Mouse (Mus musculus): ENCODE data around the gene Mucl3. TPM values are rescaled to one million over a fixed set of nuclear protein-coding genes. Genes with fewer than 3 reads are reported as not detected.

The Mucl3 gene
- total and polyA plus RNA-seq, 3 experiments, result not detected

- intact Hi-C loops (cut with DNase I), result no loop called here
- H3K9ac ChIP-seq (ENCODE audit: low read depth, low read length), result no peak overlapping the region
- DNase-seq, result no peak
- H3K79me2 ChIP-seq (replicated peaks; ENCODE audit: control insufficient read depth, insufficient read depth, low read length), result no peaks in the 10 kb centered on the region
- 93% methylated on average over 9 of the region's 9 CpGs for WGBS
- H3K27me3 ChIP-seq (ENCODE audit: control insufficient read depth, insufficient read depth, low read length), result no peaks in the 10 kb centered on the region
- no peak overlapping the region for H3K4me3 ChIP-seq
- no peak overlapping the region for H3K27ac ChIP-seq
- H3K36me3 ChIP-seq (ENCODE audit: control insufficient read depth, insufficient read depth, low read length), result no peaks in the 10 kb centered on the region
- TF ChIP-seq POLR2A (IDR thresholded peaks at IDR 0.05; ENCODE audit: insufficient read depth, low read depth, low read length) (no peak), CTCF (IDR thresholded peaks at IDR 0.05) (no peak), EP300 (IDR thresholded peaks at IDR 0.05; ENCODE audit: insufficient read depth, low read depth, low read length) (no peak)
- H3K4me1 ChIP-seq (ENCODE audit: control insufficient read depth, insufficient read depth, low read length), result peaks cover 3% of the 10 kb centered on the region; the same call in 1 of the 2 replicates
These were observed 26.2 kb upstream of the Mucl3 start for GRCm38 (mm10) chr17:35669731-35670130.

- peak within 1 kb of the TSS; percentile 87 for H3K27ac ChIP-seq
- H3K36me3 ChIP-seq (ENCODE audit: control insufficient read depth, insufficient read depth, low read length), result no peaks in the 10 kb centered on the region
- H3K9ac ChIP-seq (ENCODE audit: low read depth, low read length), result peak within 1 kb of the TSS; percentile 89
- no peaks in the 10 kb centered on the region for H3K79me2 ChIP-seq (replicated peaks; ENCODE audit: control insufficient read depth, insufficient read depth, low read length)
- peak within 1 kb of the TSS; percentile 88 for H3K4me3 ChIP-seq
- DNase-seq, result peak; percentile 97 to 98
- no peaks in the 10 kb centered on the region for H3K27me3 ChIP-seq (ENCODE audit: control insufficient read depth, insufficient read depth, low read length)
- peaks cover 2% of the 10 kb centered on the region; the same call in 1 of the 2 replicates for H3K4me1 ChIP-seq (ENCODE audit: control insufficient read depth, insufficient read depth, low read length)
- under 1% methylated on average over 61 of the region's 61 CpGs for WGBS
- intact Hi-C loops (cut with DNase I), result no loop called here
- TF ChIP-seq EP300 (IDR thresholded peaks at IDR 0.05; ENCODE audit: insufficient read depth, low read depth, low read length) (0 out of 2 replicates have a peak, but pooled peaks have one; percentile 17), POLR2A (IDR thresholded peaks at IDR 0.05; ENCODE audit: insufficient read depth, low read depth, low read length) (peak; percentile 93), CTCF (IDR thresholded peaks at IDR 0.05) (0 out of 2 replicates have a peak, but pooled peaks have one; percentile 21)
These were observed 24.0 kb upstream of the Mucl3 start, which contains the start of gene Vars2 for GRCm38 (mm10) chr17:35667334-35668065. TSS of gene Vars2 (minus strand) at chr17:35667592.

- H3K9ac ChIP-seq (ENCODE audit: low read depth, low read length), result peak overlapping the region; percentile 73
- TF ChIP-seq POLR2A (IDR thresholded peaks at IDR 0.05; ENCODE audit: insufficient read depth, low read depth, low read length) (no peak), EP300 (IDR thresholded peaks at IDR 0.05; ENCODE audit: insufficient read depth, low read depth, low read length) (no peak), CTCF (IDR thresholded peaks at IDR 0.05) (no peak)
- WGBS, result 4% methylated on average over 13 of the region's 13 CpGs
- H3K36me3 ChIP-seq (ENCODE audit: control insufficient read depth, insufficient read depth, low read length), result no peaks in the 10 kb centered on the region
- DNase-seq, result peak in 1 of 2 experiments; percentile 17
- no peaks in the 10 kb centered on the region for H3K27me3 ChIP-seq (ENCODE audit: control insufficient read depth, insufficient read depth, low read length)
- no peaks in the 10 kb centered on the region for H3K79me2 ChIP-seq (replicated peaks; ENCODE audit: control insufficient read depth, insufficient read depth, low read length)
- peak overlapping the region; percentile 87 for H3K27ac ChIP-seq
- peaks cover 2% of the 10 kb centered on the region; the same call in 1 of the 2 replicates for H3K4me1 ChIP-seq (ENCODE audit: control insufficient read depth, insufficient read depth, low read length)
- intact Hi-C loops (cut with DNase I), result no loop called here
- H3K4me3 ChIP-seq, result peak overlapping the region; percentile 88
These were observed 23.4 kb upstream of the Mucl3 start for GRCm38 (mm10) chr17:35666851-35667256.

GRCm38 (mm10) chr17:35665957-35666515, 22.5 kb upstream of the Mucl3 start:
- H3K9ac ChIP-seq (ENCODE audit: low read depth, low read length), result no peak overlapping the region
- no peak for DNase-seq
- H3K27ac ChIP-seq, result no peak overlapping the region
- intact Hi-C loops (cut with DNase I), result no loop called here
- H3K4me3 ChIP-seq, result no peak overlapping the region
- H3K79me2 ChIP-seq (replicated peaks; ENCODE audit: control insufficient read depth, insufficient read depth, low read length), result no peaks in the 10 kb centered on the region
- TF ChIP-seq EP300 (IDR thresholded peaks at IDR 0.05; ENCODE audit: insufficient read depth, low read depth, low read length) (no peak), POLR2A (IDR thresholded peaks at IDR 0.05; ENCODE audit: insufficient read depth, low read depth, low read length) (no peak), CTCF (IDR thresholded peaks at IDR 0.05) (peak; percentile 32)
- 84% methylated on average over 17 of the region's 17 CpGs for WGBS
- H3K4me1 ChIP-seq (ENCODE audit: control insufficient read depth, insufficient read depth, low read length), result peaks cover 2% of the 10 kb centered on the region; the same call in 1 of the 2 replicates
- no peaks in the 10 kb centered on the region for H3K27me3 ChIP-seq (ENCODE audit: control insufficient read depth, insufficient read depth, low read length)
- H3K36me3 ChIP-seq (ENCODE audit: control insufficient read depth, insufficient read depth, low read length), result no peaks in the 10 kb centered on the region

GRCm38 (mm10) chr17:35653086-35653485, 9.6 kb upstream of the Mucl3 start:
- no peak for DNase-seq
- 74% methylated on average over 2 of the region's 2 CpGs for WGBS
- Histone ChIP-seq H3K27ac (no peak overlapping the region), H3K27me3 (ENCODE audit: control insufficient read depth, insufficient read depth, low read length) (no peaks in the 10 kb centered on the region), H3K79me2 (replicated peaks; ENCODE audit: control insufficient read depth, insufficient read depth, low read length) (no peaks in the 10 kb centered on the region), H3K36me3 (ENCODE audit: control insufficient read depth, insufficient read depth, low read length) (no peaks in the 10 kb centered on the region), H3K4me3 (no peak overlapping the region), H3K9ac (ENCODE audit: low read depth, low read length) (no peak overlapping the region), H3K4me1 (ENCODE audit: control insufficient read depth, insufficient read depth, low read length) (no peaks in the 10 kb centered on the region)
- intact Hi-C loops (cut with DNase I), result no loop called here
- TF ChIP-seq CTCF (IDR thresholded peaks at IDR 0.05) (no peak), EP300 (IDR thresholded peaks at IDR 0.05; ENCODE audit: insufficient read depth, low read depth, low read length) (no peak), POLR2A (IDR thresholded peaks at IDR 0.05; ENCODE audit: insufficient read depth, low read depth, low read length) (no peak)

GRCm38 (mm10) chr17:35649429-35649828, 5.9 kb upstream of the Mucl3 start:
- intact Hi-C loops (cut with DNase I), result no loop called here
- DNase-seq, result no peak
- no peaks in the 10 kb centered on the region for H3K4me1 ChIP-seq (ENCODE audit: control insufficient read depth, insufficient read depth, low read length)
- H3K79me2 ChIP-seq (replicated peaks; ENCODE audit: control insufficient read depth, insufficient read depth, low read length), result no peaks in the 10 kb centered on the region
- no peak overlapping the region for H3K4me3 ChIP-seq
- TF ChIP-seq EP300 (IDR thresholded peaks at IDR 0.05; ENCODE audit: insufficient read depth, low read depth, low read length) (no peak), CTCF (IDR thresholded peaks at IDR 0.05) (no peak), POLR2A (IDR thresholded peaks at IDR 0.05; ENCODE audit: insufficient read depth, low read depth, low read length) (no peak)
- no peaks in the 10 kb centered on the region for H3K36me3 ChIP-seq (ENCODE audit: control insufficient read depth, insufficient read depth, low read length)
- no peak overlapping the region for H3K9ac ChIP-seq (ENCODE audit: low read depth, low read length)
- no peaks in the 10 kb centered on the region for H3K27me3 ChIP-seq (ENCODE audit: control insufficient read depth, insufficient read depth, low read length)
- 65% methylated on average over 2 of the region's 2 CpGs for WGBS
- no peak overlapping the region for H3K27ac ChIP-seq
